ENCODE assay signal across 1 mouse cellular context in genomic region chr13:59673597-59673996, GRCm38 (mm10).
TF ChIP-seq lines count a peak whose summit lies in the region.

No protein-coding gene starts in this region.

TF ChIP-seq in MEL, 35 proteins besides CTCF, POLR2A, EP300 and RAD21 (continued from another document):
- TF ChIP-seq MAFK (IDR thresholded peaks at IDR 0.05; ENCODE audit: borderline replicate concordance, low read depth, low read length) = no peak
- no peak for TF ChIP-seq JUND (IDR thresholded peaks at IDR 0.05; ENCODE audit: low read depth, low read length)
- TF ChIP-seq BHLHE40 (IDR thresholded peaks at IDR 0.05; ENCODE audit: borderline replicate concordance, low read depth, low read length) = no peak
- TF ChIP-seq USF2 (IDR thresholded peaks at IDR 0.05; ENCODE audit: borderline replicate concordance in 1 of 2, insufficient read depth in 1 of 2, low read depth in 1 of 2, low read length in 2 of 2) = no peak
- no peak for TF ChIP-seq MAX (IDR thresholded peaks at IDR 0.05; ENCODE audit: low read length)
